Mouse (Mus musculus): ENCODE measurements around the gene Tmem254a. TPM values are rescaled to one million over a fixed set of nuclear protein-coding genes. Genes with fewer than 3 reads are reported as not detected.
"Not testable (repeated sequence)": the region's sequence is repeated elsewhere in the genome, so short reads cannot be mapped to it uniquely, and the experiment has no call there.

The Tmem254a gene
- polyA plus RNA-seq, 1 experiment from 2014 or later, result 1.8 TPM

- not testable (repeated sequence) for H3K9ac ChIP-seq (ENCODE audit: low read depth, low read length); ATAC-seq (ENCODE audit: low read depth)
- no CpG with 5 or more reads among the region's 10 CpGs for WGBS (ENCODE audit: insufficient replicate concordance)
Measured at GRCm38 (mm10) chr14:25903000-25903399, 24.5 kb downstream of the Tmem254a start, which contains the start of gene Plac9a. TSS of gene Plac9a (minus strand) at chr14:25903100.

GRCm38 (mm10) chr14:25895686-25896085 is 31.8 kb downstream of the Tmem254a start:
- not testable (repeated sequence) for H3K9ac ChIP-seq (ENCODE audit: low read depth, low read length); H3K27me3 ChIP-seq (ENCODE audit: control insufficient read depth, insufficient read depth, low read depth, low read length); ATAC-seq (ENCODE audit: low read depth); H3K9me3 ChIP-seq (replicated peaks; ENCODE audit: control insufficient read depth, low read length); H3K4me1 ChIP-seq (ENCODE audit: control insufficient read depth, low read depth, low read length); H3K36me3 ChIP-seq (ENCODE audit: control insufficient read depth, insufficient read depth); H3K4me2 ChIP-seq (ENCODE audit: low read depth, low read length); H3K27ac ChIP-seq (ENCODE audit: low read length); H3K4me3 ChIP-seq (ENCODE audit: low read depth, low read length)
- WGBS (ENCODE audit: insufficient replicate concordance), result no CpG with 5 or more reads among the region's 7 CpGs

More at GRCm38 (mm10) chr14:25903000-25903399, 24.5 kb downstream of the Tmem254a start, which contains the start of gene Plac9a:
- H3K4me1 ChIP-seq (ENCODE audit: control insufficient read depth, low read depth, low read length); H3K27me3 ChIP-seq (ENCODE audit: control insufficient read depth, insufficient read depth, low read depth, low read length); H3K36me3 ChIP-seq (ENCODE audit: control insufficient read depth, insufficient read depth); H3K4me3 ChIP-seq (ENCODE audit: low read depth, low read length); H3K4me2 ChIP-seq (ENCODE audit: low read depth, low read length); H3K9me3 ChIP-seq (replicated peaks; ENCODE audit: control insufficient read depth, low read length); H3K27ac ChIP-seq (ENCODE audit: low read length): not testable (repeated sequence)

GRCm38 (mm10) chr14:25894566-25894965 is 32.9 kb downstream of the Tmem254a start:
- not testable (repeated sequence) for H3K9ac ChIP-seq (ENCODE audit: low read depth, low read length); H3K27me3 ChIP-seq (ENCODE audit: control insufficient read depth, insufficient read depth, low read depth, low read length); ATAC-seq (ENCODE audit: low read depth); H3K36me3 ChIP-seq (ENCODE audit: control insufficient read depth, insufficient read depth); H3K4me3 ChIP-seq (ENCODE audit: low read depth, low read length); H3K9me3 ChIP-seq (replicated peaks; ENCODE audit: control insufficient read depth, low read length); H3K4me1 ChIP-seq (ENCODE audit: control insufficient read depth, low read depth, low read length); H3K4me2 ChIP-seq (ENCODE audit: low read depth, low read length); H3K27ac ChIP-seq (ENCODE audit: low read length)
- WGBS (ENCODE audit: insufficient replicate concordance), result no CpG with 5 or more reads among the region's 3 CpGs

- not testable (repeated sequence) for H3K36me3 ChIP-seq (ENCODE audit: control insufficient read depth, insufficient read depth); H3K9ac ChIP-seq (ENCODE audit: low read depth, low read length); H3K27me3 ChIP-seq (ENCODE audit: control insufficient read depth, insufficient read depth, low read depth, low read length); H3K9me3 ChIP-seq (replicated peaks; ENCODE audit: control insufficient read depth, low read length); H3K4me2 ChIP-seq (ENCODE audit: low read depth, low read length); H3K4me1 ChIP-seq (ENCODE audit: control insufficient read depth, low read depth, low read length); ATAC-seq (ENCODE audit: low read depth); H3K27ac ChIP-seq (ENCODE audit: low read length); H3K4me3 ChIP-seq (ENCODE audit: low read depth, low read length)
- WGBS (ENCODE audit: insufficient replicate concordance), result no CpG with 5 or more reads among the region's 12 CpGs
Measured at GRCm38 (mm10) chr14:25885886-25886285, 41.6 kb downstream of the Tmem254a start.

- H3K9me3 ChIP-seq (replicated peaks; ENCODE audit: control insufficient read depth, low read length); H3K4me3 ChIP-seq (ENCODE audit: low read depth, low read length); ATAC-seq (ENCODE audit: low read depth); H3K4me1 ChIP-seq (ENCODE audit: control insufficient read depth, low read depth, low read length); H3K27ac ChIP-seq (ENCODE audit: low read length); H3K27me3 ChIP-seq (ENCODE audit: control insufficient read depth, insufficient read depth, low read depth, low read length); H3K9ac ChIP-seq (ENCODE audit: low read depth, low read length); H3K36me3 ChIP-seq (ENCODE audit: control insufficient read depth, insufficient read depth); H3K4me2 ChIP-seq (ENCODE audit: low read depth, low read length): not testable (repeated sequence)
- WGBS (ENCODE audit: insufficient replicate concordance), result no CpG with 5 or more reads among the region's 9 CpGs
Measured at GRCm38 (mm10) chr14:25881769-25882168, 45.7 kb downstream of the Tmem254a start.

- not testable (repeated sequence) for H3K4me1 ChIP-seq (ENCODE audit: control insufficient read depth, low read depth, low read length); H3K4me2 ChIP-seq (ENCODE audit: low read depth, low read length); H3K9me3 ChIP-seq (replicated peaks; ENCODE audit: control insufficient read depth, low read length); H3K27me3 ChIP-seq (ENCODE audit: control insufficient read depth, insufficient read depth, low read depth, low read length); H3K27ac ChIP-seq (ENCODE audit: low read length); H3K36me3 ChIP-seq (ENCODE audit: control insufficient read depth, insufficient read depth); H3K4me3 ChIP-seq (ENCODE audit: low read depth, low read length); H3K9ac ChIP-seq (ENCODE audit: low read depth, low read length); ATAC-seq (ENCODE audit: low read depth)
- WGBS (ENCODE audit: insufficient replicate concordance), result no CpG with 5 or more reads among the region's 7 CpGs
Measured at GRCm38 (mm10) chr14:25876640-25877039, 50.8 kb downstream of the Tmem254a start.

Other genes starting within 250 kb of the Tmem254a start
- 20.5 and 26.0 TPM in 2 replicates for gene Ppif, start 233.5 kb downstream of the Tmem254a start, polyA plus RNA-seq (2015; fragmentation: Nextera tagmentation; extraction: Ambion mirVana)
- 4.5 and 5.5 TPM in 2 replicates for gene Zcchc24, start 158.6 kb downstream of the Tmem254a start, polyA plus RNA-seq (2015; fragmentation: Nextera tagmentation; extraction: Ambion mirVana)
- gene Anxa11, start 85.5 kb downstream of the Tmem254a start, polyA plus RNA-seq (2015; fragmentation: Nextera tagmentation; extraction: Ambion mirVana), result 11.4 and 13.3 TPM in 2 replicates
- not detected in 2 replicates for gene Plac9a, start 24.6 kb downstream of the Tmem254a start, polyA plus RNA-seq (2015; fragmentation: Nextera tagmentation; extraction: Ambion mirVana)
- gene Cphx1, start 10.6 kb upstream of the Tmem254a start, polyA plus RNA-seq (2015; fragmentation: Nextera tagmentation; extraction: Ambion mirVana), result not detected in 2 replicates
- gene Duxbl1, start 50.9 kb upstream of the Tmem254a start, polyA plus RNA-seq (2015; fragmentation: Nextera tagmentation; extraction: Ambion mirVana), result 0.04 TPM in 1 of 2 replicates, not detected in the other
- gene Gm9780, start 115.0 kb upstream of the Tmem254a start, polyA plus RNA-seq (2015; fragmentation: Nextera tagmentation; extraction: Ambion mirVana), result 2.6 and 4.2 TPM in 2 replicates
- 8.7 and 9.3 TPM in 2 replicates for gene Tmem254c, start 139.7 kb upstream of the Tmem254a start, polyA plus RNA-seq (2015; fragmentation: Nextera tagmentation; extraction: Ambion mirVana)
- not detected in 2 replicates for gene Cphx2, start 153.8 kb upstream of the Tmem254a start, polyA plus RNA-seq (2015; fragmentation: Nextera tagmentation; extraction: Ambion mirVana)
- gene Cphx3, start 154.6 kb upstream of the Tmem254a start, polyA plus RNA-seq (2015; fragmentation: Nextera tagmentation; extraction: Ambion mirVana), result 0.15 TPM in 1 of 2 replicates, not detected in the other
- gene Duxbl2, start 190.7 kb upstream of the Tmem254a start, polyA plus RNA-seq (2015; fragmentation: Nextera tagmentation; extraction: Ambion mirVana), result not detected in 2 replicates